Mouse (Mus musculus): ENCODE measurements around the gene Slc6a17.

DNA sequence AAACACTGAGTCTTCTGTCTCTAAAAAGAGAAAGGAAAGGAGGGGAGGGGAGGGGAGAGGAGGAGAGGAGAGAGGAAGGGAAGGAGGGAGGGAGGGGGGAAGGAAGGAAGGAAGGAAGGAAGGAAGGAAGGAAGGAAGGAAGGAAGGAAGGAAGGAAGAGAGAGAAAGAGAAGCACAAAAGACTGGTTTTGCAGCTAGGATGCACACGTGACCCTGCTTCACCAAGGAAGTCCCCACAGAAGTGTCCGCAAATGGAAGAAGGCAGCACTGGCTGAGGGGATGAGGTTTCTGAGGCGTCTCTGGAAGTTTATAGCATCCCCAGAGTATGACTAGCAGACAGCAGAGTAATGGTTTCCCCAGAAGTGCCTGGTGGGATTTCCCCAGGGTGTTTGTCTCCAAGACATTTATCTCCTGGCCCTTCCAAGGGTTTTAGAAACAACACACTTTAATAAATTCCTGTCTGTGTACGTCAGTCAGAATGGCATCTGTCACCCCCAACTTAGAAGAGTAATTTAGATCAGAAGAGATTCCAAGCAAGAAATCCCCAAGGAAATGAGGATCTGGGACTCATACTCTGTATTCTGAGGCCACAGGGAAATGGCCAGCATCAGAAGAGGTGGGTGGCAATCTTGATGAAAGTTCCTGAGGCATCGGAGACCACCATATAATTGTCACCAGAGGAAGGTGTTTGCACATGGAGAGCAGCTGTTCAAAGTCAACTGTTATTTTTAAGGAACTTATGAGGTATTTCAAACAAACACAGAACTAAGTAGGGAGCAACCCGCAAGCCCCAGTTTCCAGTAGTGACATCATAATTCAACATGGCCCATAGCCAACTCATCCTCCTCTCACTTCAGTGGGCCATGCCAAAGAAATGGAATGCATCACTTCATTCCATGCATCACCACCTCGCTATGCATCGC is 25.6 kb upstream of the Slc6a17 start:
- TF ChIP-seq CTCF (conservative IDR thresholded peaks at IDR 0.05; ENCODE audit: insufficient read depth, insufficient read length, low read depth, low read length) (no peak), POLR2A (IDR thresholded peaks at IDR 0.05; ENCODE audit: low read depth, low read length) (no peak)
